Mouse (Mus musculus) heart, embryonic 10.5 days (tissue): Measurements from ENCODE around the gene Sass6. TPM values are rescaled to one million over a fixed set of nuclear protein-coding genes. Genes with fewer than 3 reads are reported as not detected.
"Not testable (repeated sequence)": the region's sequence is repeated elsewhere in the genome, so short reads cannot be mapped to it uniquely, and the experiment has no call there.

ENCODE experiments used
- DNase-seq: peaks from one replicate; pipeline ENCODE4 v3.0.0-alpha.2; 2017; ENCODE audit warnings: low spot score
- H3K27ac ChIP-seq: fragments of 300-500 bp; sonication (generic); 2 replicates; pipeline ENCODE4 v1.5.1; 2016; ENCODE audit warnings: mild to moderate bottlenecking
- H3K27me3 ChIP-seq: fragments of 300-500 bp; sonication (generic); 2 replicates; pipeline ENCODE4 v1.6.1; 2016; ENCODE audit warnings: mild to moderate bottlenecking; ENCODE audit not compliant: poor library complexity, insufficient read depth, severe bottlenecking
- H3K36me3 ChIP-seq: fragments of 300-500 bp; sonication (generic); 2 replicates; pipeline ENCODE4 v1.6.1; 2016; ENCODE audit warnings: mild to moderate bottlenecking, moderate library complexity
- H3K4me1 ChIP-seq: fragments of 300-500 bp; sonication (generic); 2 replicates; pipeline ENCODE4 v1.6.1; 2016; ENCODE audit warnings: mild to moderate bottlenecking
- H3K4me3 ChIP-seq: fragments of 300-500 bp; sonication (generic); 2 replicates; pipeline ENCODE4 v1.5.1; 2016; ENCODE audit warnings: mild to moderate bottlenecking, moderate library complexity
- H3K9me3 ChIP-seq: fragments of 300-500 bp; sonication (generic); 2 replicates; pipeline ENCODE4 v1.6.1; 2016; ENCODE audit warnings: mild to moderate bottlenecking, moderate library complexity
- WGBS: fragments of 180-500 bp; shearing (Covaris S2); methylation state at CpG from one replicate; pipeline ENCODE4 v1.1.7; 2016; 5-methylcytosine and 5-hydroxymethylcytosine counted together
- polyA plus RNA-seq: library from polyadenylated mRNA; unstranded; fragments of >200 nt; fragmentation: Nextera tagmentation; extraction: Ambion mirVana; gene quantifications from 2 replicates; pipeline ENCODE4 v1.2.1, GENCODE M21; 2016

Sass6 gene
- polyA plus RNA-seq, 1 experiment from 2014 or later: 21.7 TPM

GRCm38 (mm10) chr3:116658928-116659565 lies 64.3 kb downstream of the Sass6 start:
- no peaks in the 10 kb centered on the region for H3K9me3 ChIP-seq
- H3K27me3 ChIP-seq: no peaks in the 10 kb centered on the region
- H3K27ac ChIP-seq: no peak overlapping the region
- DNase-seq: no peak
- no peak overlapping the region for H3K4me3 ChIP-seq
- peaks cover 40% of the 10 kb centered on the region for H3K4me1 ChIP-seq
- 84% methylated on average over 15 of the region's 15 CpGs for WGBS
- H3K36me3 ChIP-seq: no peaks in the 10 kb centered on the region

- WGBS: 77% methylated on average over 13 of the region's 13 CpGs
- peaks cover 40% of the 10 kb centered on the region for H3K4me1 ChIP-seq
- H3K27ac ChIP-seq: no peak overlapping the region
- no peaks in the 10 kb centered on the region for H3K9me3 ChIP-seq
- no peak for DNase-seq
- no peaks in the 10 kb centered on the region for H3K27me3 ChIP-seq
- no peak overlapping the region; the same call in 1 of the 2 replicates for H3K4me3 ChIP-seq
- no peaks in the 10 kb centered on the region for H3K36me3 ChIP-seq
Observed at GRCm38 (mm10) chr3:116659856-116660430, 65.2 kb downstream of the Sass6 start.

GRCm38 (mm10) chr3:116661288-116661869 lies 66.6 kb downstream of the Sass6 start:
- no peaks in the 10 kb centered on the region for H3K27me3 ChIP-seq
- no peak for DNase-seq
- no peaks in the 10 kb centered on the region for H3K36me3 ChIP-seq
- H3K27ac ChIP-seq: peak overlapping the region; percentile 98
- peaks cover 34% of the 10 kb centered on the region for H3K4me1 ChIP-seq
- no peaks in the 10 kb centered on the region for H3K9me3 ChIP-seq
- H3K4me3 ChIP-seq: peak overlapping the region; percentile 98
- 8% methylated on average over 16 of the region's 16 CpGs for WGBS

- no peaks in the 10 kb centered on the region for H3K36me3 ChIP-seq
- under 1% methylated on average over 67 of the region's 68 CpGs for whole genome bisulfite sequencing
- no peaks in the 10 kb centered on the region for H3K9me3 ChIP-seq
- peak overlapping the region; percentile 98 for H3K4me3 ChIP-seq
- H3K27ac ChIP-seq: peak overlapping the region; percentile 98
- H3K27me3 ChIP-seq: no peaks in the 10 kb centered on the region
- peak; percentile 79 for DNase-seq
- peaks cover 29% of the 10 kb centered on the region for H3K4me1 ChIP-seq
Observed at GRCm38 (mm10) chr3:116661870-116662414, 67.2 kb downstream of the Sass6 start.

GRCm38 (mm10) chr3:116662463-116662863 lies 67.7 kb downstream of the Sass6 start, which contains the start of gene Mfsd14a:
TSS of gene Mfsd14a (minus strand) at chr3:116662677.
- no peaks in the 10 kb centered on the region for H3K9me3 ChIP-seq
- 0% methylated on average over 39 of the region's 39 CpGs for WGBS
- DNase-seq: peak; percentile 99

GRCm38 (mm10) chr3:116664281-116664680 lies 69.5 kb downstream of the Sass6 start:
- not testable (repeated sequence) for H3K4me3 ChIP-seq, H3K36me3 ChIP-seq, H3K27ac ChIP-seq, H3K27me3 ChIP-seq, DNase-seq, H3K9me3 ChIP-seq
- H3K4me1 ChIP-seq: peaks cover 16% of the 10 kb centered on the region; the same call in 1 of the 2 replicates
- WGBS: 91% methylated on average over 9 of the region's 9 CpGs

More at GRCm38 (mm10) chr3:116662463-116662863, 67.7 kb downstream of the Sass6 start, which contains the start of gene Mfsd14a:
- H3K27me3 ChIP-seq: no peaks in the 10 kb centered on the region
- peaks cover 4% of the 10 kb centered on the region; the same call in 1 of the 2 replicates for H3K36me3 ChIP-seq
- H3K27ac ChIP-seq: peak within 1 kb of the TSS; percentile 98
- H3K4me1 ChIP-seq: peaks cover 24% of the 10 kb centered on the region
- H3K4me3 ChIP-seq: peak within 1 kb of the TSS; percentile 98

Other genes with a start within 250 kb of the Sass6 start
- gene Cdc14a, start 170.9 kb upstream of the Sass6 start, polyA plus RNA-seq: 7.4 and 8.6 TPM in 2 replicates
- 83.6 and 92.1 TPM in 2 replicates for gene Rtca, start 86.8 kb upstream of the Sass6 start, polyA plus RNA-seq
- 23.7 and 27.0 TPM in 2 replicates for gene Dbt, start 81.9 kb upstream of the Sass6 start, polyA plus RNA-seq
- 23.1 and 37.4 TPM in 2 replicates for gene Lrrc39, start 32.0 kb upstream of the Sass6 start, polyA plus RNA-seq
- 18.6 and 24.8 TPM in 2 replicates for gene Trmt13, start 19.6 kb downstream of the Sass6 start, polyA plus RNA-seq
- gene Mfsd14a, start 67.7 kb downstream of the Sass6 start, polyA plus RNA-seq: 72.3 and 73.9 TPM in 2 replicates
- 0.59 TPM in 1 of 2 replicates, not detected in the other for gene Gm43191, start 86.3 kb downstream of the Sass6 start, polyA plus RNA-seq
- gene Slc35a3, start 117.8 kb downstream of the Sass6 start, polyA plus RNA-seq: 12.0 and 14.2 TPM in 2 replicates
- gene Agl, start 213.2 kb downstream of the Sass6 start, polyA plus RNA-seq: 30.7 and 47.2 TPM in 2 replicates